Mouse (Mus musculus): ENCODE measurements around the gene Fiz1. TPM values are rescaled to one million over a fixed set of nuclear protein-coding genes. Genes with fewer than 3 reads are reported as not detected.

Fiz1 gene
- 50.2 and 50.6 TPM in 2 replicates for polyA plus RNA-seq (2014; fragmentation: Nextera tagmentation; extraction: Ambion mirVana)

GRCm38 (mm10) chr7:5014251-5015117, at the start of gene Fiz1, which contains the start of gene Zfp524:
Gene Fiz1 (minus strand): TSS chr7:5014697.
Gene Zfp524 (plus strand): TSS chr7:5014415.
- DNase-seq (ENCODE audit: low spot score) (peak; percentile 97), ATAC-seq (ENCODE audit: insufficient read depth, low FRiP score, low TSS enrichment) (peak; percentile 81)
- Histone ChIP-seq H3K4me3 (ENCODE audit: low read depth, low read length) (peak within 1 kb of the TSS; percentile 46), H3K9ac (ENCODE audit: low read length) (peak within 1 kb of the TSS; percentile 77), H3K4me2 (ENCODE audit: low read depth) (peak within 1 kb of the TSS; percentile 57), H3K36me3 (ENCODE audit: control insufficient read depth, insufficient read depth, low read length) (peaks cover 21% of the 10 kb centered on the region), H3K4me1 (ENCODE audit: control insufficient read depth, insufficient read depth, low read length) (peaks cover 7% of the 10 kb centered on the region; the same call in 1 of the 2 replicates), H3K27ac (ENCODE audit: low read depth, low read length) (peak within 1 kb of the TSS; percentile 92), H3K27me3 (ENCODE audit: control insufficient read depth, insufficient read depth, low read length) (no peaks in the 10 kb centered on the region), H3K9me3 (ENCODE audit: control insufficient read depth, low read length) (no peaks in the 10 kb centered on the region)
- whole genome bisulfite sequencing = 0% methylated on average over 42 of the region's 42 CpGs

- Histone ChIP-seq H3K4me1 (ENCODE audit: control insufficient read depth, insufficient read depth, low read length) (peaks cover 14% of the 10 kb centered on the region; the same call in 1 of the 2 replicates), H3K9ac (ENCODE audit: low read length) (peak overlapping the region; percentile 79), H3K36me3 (ENCODE audit: control insufficient read depth, insufficient read depth, low read length) (no peaks in the 10 kb centered on the region; the same call in 1 of the 2 replicates), H3K4me2 (ENCODE audit: low read depth) (peak overlapping the region; percentile 89), H3K27ac (ENCODE audit: low read depth, low read length) (peak overlapping the region; percentile 95), H3K9me3 (ENCODE audit: control insufficient read depth, low read length) (no peaks in the 10 kb centered on the region), H3K4me3 (ENCODE audit: low read depth, low read length) (peak overlapping the region; percentile 70), H3K27me3 (ENCODE audit: control insufficient read depth, insufficient read depth, low read length) (peaks cover 6% of the 10 kb centered on the region)
- under 1% methylated on average over 49 of the region's 51 CpGs for WGBS
- DNase-seq (ENCODE audit: low spot score) (peak; percentile 85), ATAC-seq (ENCODE audit: insufficient read depth, low FRiP score, low TSS enrichment) (peak; percentile 54)
These were observed 48.0 kb upstream of the Fiz1 start for GRCm38 (mm10) chr7:5062360-5063001.

- no peaks in the 10 kb centered on the region for H3K9me3 ChIP-seq (ENCODE audit: control insufficient read depth, low read length)
- no peaks in the 10 kb centered on the region; the same call in 1 of the 2 replicates for H3K36me3 ChIP-seq (ENCODE audit: control insufficient read depth, insufficient read depth, low read length)
- DNase-seq (ENCODE audit: low spot score) (peak; percentile 94), ATAC-seq (ENCODE audit: insufficient read depth, low FRiP score, low TSS enrichment) (peak; percentile 86)
- peak within 1 kb of the TSS; percentile 95 for H3K27ac ChIP-seq (ENCODE audit: low read depth, low read length)
- peaks cover 16% of the 10 kb centered on the region; the same call in 1 of the 2 replicates for H3K4me1 ChIP-seq (ENCODE audit: control insufficient read depth, insufficient read depth, low read length)
- H3K4me3 ChIP-seq (ENCODE audit: low read depth, low read length) = peak within 1 kb of the TSS; percentile 70
- H3K9ac ChIP-seq (ENCODE audit: low read length) = peak within 1 kb of the TSS; percentile 79
- peak within 1 kb of the TSS; percentile 89 for H3K4me2 ChIP-seq (ENCODE audit: low read depth)
- peaks cover 12% of the 10 kb centered on the region for H3K27me3 ChIP-seq (ENCODE audit: control insufficient read depth, insufficient read depth, low read length)
- WGBS = 0% methylated on average over 52 of the region's 65 CpGs
These were observed 47.4 kb upstream of the Fiz1 start, which contains the start of gene U2af2 for GRCm38 (mm10) chr7:5061774-5062359. Gene U2af2 (plus strand): TSS chr7:5062143.

GRCm38 (mm10) chr7:5060944-5061773, 46.7 kb upstream of the Fiz1 start:
- H3K4me1 ChIP-seq (ENCODE audit: control insufficient read depth, insufficient read depth, low read length) = peaks cover 19% of the 10 kb centered on the region; the same call in 1 of the 2 replicates
- DNase-seq (ENCODE audit: low spot score) (peak; percentile 99), ATAC-seq (ENCODE audit: insufficient read depth, low FRiP score, low TSS enrichment) (peak; percentile 84)
- WGBS = under 1% methylated on average over 60 of the region's 60 CpGs
- no peaks in the 10 kb centered on the region for H3K36me3 ChIP-seq (ENCODE audit: control insufficient read depth, insufficient read depth, low read length)
- H3K4me2 ChIP-seq (ENCODE audit: low read depth) = peak overlapping the region; percentile 89
- peak overlapping the region; percentile 95 for H3K27ac ChIP-seq (ENCODE audit: low read depth, low read length)
- H3K4me3 ChIP-seq (ENCODE audit: low read depth, low read length) = peak overlapping the region; percentile 70
- H3K27me3 ChIP-seq (ENCODE audit: control insufficient read depth, insufficient read depth, low read length) = peaks cover 19% of the 10 kb centered on the region
- H3K9ac ChIP-seq (ENCODE audit: low read length) = peak overlapping the region; percentile 79
- H3K9me3 ChIP-seq (ENCODE audit: control insufficient read depth, low read length) = no peaks in the 10 kb centered on the region

GRCm38 (mm10) chr7:5060239-5060731, 45.8 kb upstream of the Fiz1 start:
- H3K9ac ChIP-seq (ENCODE audit: low read length) = peak overlapping the region; percentile 79
- H3K9me3 ChIP-seq (ENCODE audit: control insufficient read depth, low read length) = no peaks in the 10 kb centered on the region
- H3K27ac ChIP-seq (ENCODE audit: low read depth, low read length) = peak overlapping the region; percentile 95
- H3K27me3 ChIP-seq (ENCODE audit: control insufficient read depth, insufficient read depth, low read length) = peaks cover 27% of the 10 kb centered on the region
- H3K4me2 ChIP-seq (ENCODE audit: low read depth) = peak overlapping the region; percentile 89
- DNase-seq (ENCODE audit: low spot score) (peak; percentile 84), ATAC-seq (ENCODE audit: insufficient read depth, low FRiP score, low TSS enrichment) (peak; percentile 5; the same call in 1 of the 2 replicates)
- H3K4me3 ChIP-seq (ENCODE audit: low read depth, low read length) = peak overlapping the region; percentile 70
- 5% methylated on average over 25 of the region's 27 CpGs for WGBS
- peaks cover 19% of the 10 kb centered on the region; the same call in 1 of the 2 replicates for H3K4me1 ChIP-seq (ENCODE audit: control insufficient read depth, insufficient read depth, low read length)
- H3K36me3 ChIP-seq (ENCODE audit: control insufficient read depth, insufficient read depth, low read length) = no peaks in the 10 kb centered on the region

- no peak overlapping the region for H3K27ac ChIP-seq (ENCODE audit: low read depth, low read length)
- H3K4me3 ChIP-seq (ENCODE audit: low read depth, low read length) = no peak overlapping the region
- H3K9ac ChIP-seq (ENCODE audit: low read length) = no peak overlapping the region; the same call in 1 of the 2 replicates
- H3K9me3 ChIP-seq (ENCODE audit: control insufficient read depth, low read length) = no peaks in the 10 kb centered on the region
- ATAC-seq (ENCODE audit: insufficient read depth, low FRiP score, low TSS enrichment) (no peak), DNase-seq (ENCODE audit: low spot score) (no peak)
- peaks cover 36% of the 10 kb centered on the region for H3K27me3 ChIP-seq (ENCODE audit: control insufficient read depth, insufficient read depth, low read length)
- no peaks in the 10 kb centered on the region for H3K36me3 ChIP-seq (ENCODE audit: control insufficient read depth, insufficient read depth, low read length)
- H3K4me2 ChIP-seq (ENCODE audit: low read depth) = no peak overlapping the region
- H3K4me1 ChIP-seq (ENCODE audit: control insufficient read depth, insufficient read depth, low read length) = peaks cover 19% of the 10 kb centered on the region; the same call in 1 of the 2 replicates
- 95% methylated on average over 12 of the region's 12 CpGs for WGBS
These were observed 44.9 kb upstream of the Fiz1 start for GRCm38 (mm10) chr7:5059421-5059820.

- WGBS = 81% methylated on average over 1 of the region's 1 CpGs
- no peak overlapping the region for H3K9ac ChIP-seq (ENCODE audit: low read length)
These were observed 44.1 kb upstream of the Fiz1 start for GRCm38 (mm10) chr7:5058631-5059030.

More at GRCm38 (mm10) chr7:5058631-5059030, 44.1 kb upstream of the Fiz1 start:
- Histone ChIP-seq H3K9me3 (ENCODE audit: control insufficient read depth, low read length) (no peaks in the 10 kb centered on the region), H3K4me3 (ENCODE audit: low read depth, low read length) (no peak overlapping the region), H3K4me2 (ENCODE audit: low read depth) (no peak overlapping the region), H3K4me1 (ENCODE audit: control insufficient read depth, insufficient read depth, low read length) (peaks cover 17% of the 10 kb centered on the region; the same call in 1 of the 2 replicates), H3K36me3 (ENCODE audit: control insufficient read depth, insufficient read depth, low read length) (no peaks in the 10 kb centered on the region), H3K27ac (ENCODE audit: low read depth, low read length) (no peak overlapping the region), H3K27me3 (ENCODE audit: control insufficient read depth, insufficient read depth, low read length) (peaks cover 44% of the 10 kb centered on the region)
- ATAC-seq (ENCODE audit: insufficient read depth, low FRiP score, low TSS enrichment) (no peak), DNase-seq (ENCODE audit: low spot score) (no peak)
